Mouse (Mus musculus): ENCODE measurements at regions not wholly inside any gene's neighbourhood (a gene's known extent, or its start where the extent isn't known, plus 50 kb on each side); places are given as distances from the start of the nearest gene placed in this dataset.
A peak's percentile ranks its signal among the peaks of the same experiment; 100 is the strongest.

DNA sequence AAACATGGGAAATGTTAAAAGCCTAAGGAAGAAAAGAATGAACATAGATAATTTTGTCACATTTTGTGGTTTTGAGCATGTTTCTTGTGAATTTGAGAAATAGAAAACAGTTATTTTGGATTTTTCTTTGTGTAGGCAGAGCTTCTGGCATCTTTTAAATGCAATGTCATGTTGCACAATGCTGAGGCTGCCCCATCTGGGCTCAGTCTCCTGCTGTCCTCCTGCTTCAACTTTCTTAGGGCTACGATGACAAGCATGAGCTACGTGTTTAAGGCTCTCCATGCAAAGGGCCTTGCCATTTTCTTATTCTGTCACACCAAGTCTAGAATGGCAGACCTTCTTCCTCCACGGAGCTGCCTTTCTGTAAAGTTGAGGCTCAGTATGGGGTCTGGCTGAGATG is 1141.6 kb upstream of the A1bg start:
- no peak for DNase-seq (ENCODE audit: low spot score in 2 of 2)

DNA sequence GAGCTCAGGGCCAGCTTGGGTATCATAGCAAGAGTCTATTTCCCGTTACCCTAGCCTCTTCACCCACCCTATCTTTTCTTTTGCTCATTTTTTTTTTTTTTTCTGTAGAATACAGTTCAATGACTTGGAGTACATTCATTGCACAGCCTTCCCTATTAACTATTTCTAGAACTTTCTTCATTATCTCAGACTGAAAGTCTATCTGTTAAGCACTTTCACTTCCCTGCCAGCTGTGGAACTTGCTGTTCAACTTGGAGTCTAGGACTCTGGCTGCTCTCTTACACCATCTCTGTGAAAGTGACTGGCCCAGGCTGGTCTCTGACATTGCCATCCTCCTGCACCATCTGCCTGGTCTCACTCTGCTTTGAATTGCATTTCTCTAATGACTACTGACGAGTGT is 1134.6 kb upstream of the A1bg start:
- DNase-seq (ENCODE audit: low spot score in 2 of 2) = no peak

DNA sequence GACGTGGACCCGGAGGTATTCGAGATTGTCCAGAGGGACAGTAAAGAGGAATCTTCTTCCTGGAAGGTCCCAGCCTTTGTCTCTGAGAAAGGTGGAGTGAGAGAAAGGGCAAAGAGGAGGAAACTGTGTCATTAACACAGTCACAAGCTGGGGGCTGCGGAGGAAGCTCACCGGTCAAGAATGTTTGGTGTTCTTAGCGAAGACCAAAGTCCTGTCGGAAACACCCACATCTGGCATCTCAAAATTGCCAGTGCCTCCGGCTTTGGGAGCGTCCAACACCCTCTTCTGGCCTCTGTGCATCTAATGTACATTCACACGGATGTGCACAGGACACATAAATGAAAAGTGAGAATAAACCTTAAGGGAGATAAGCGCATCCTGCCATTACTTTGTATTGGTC is 1134.1 kb upstream of the A1bg start:
- no peak for DNase-seq (ENCODE audit: low spot score in 2 of 2)

DNA sequence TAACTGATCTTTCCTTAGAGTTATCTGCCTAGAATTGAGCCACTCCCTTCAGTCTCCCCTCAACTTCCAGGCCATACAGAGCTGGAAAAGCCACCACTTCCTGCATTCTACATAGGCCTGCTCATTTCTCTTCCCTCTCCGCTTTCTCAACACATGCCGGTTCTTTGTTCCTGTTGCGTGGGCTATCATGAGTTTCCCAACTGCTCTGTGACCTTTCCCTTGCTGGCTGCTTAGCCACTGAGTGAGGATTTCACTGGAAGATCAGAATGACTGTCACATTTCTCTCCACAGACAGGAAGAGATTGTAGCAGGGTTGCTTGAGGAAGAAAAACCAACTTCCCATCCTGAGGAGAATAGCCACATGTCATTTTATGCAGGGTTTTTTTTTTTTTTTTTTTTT is 1133.6 kb upstream of the A1bg start:
- no peak for DNase-seq (ENCODE audit: low spot score in 2 of 2)

DNA sequence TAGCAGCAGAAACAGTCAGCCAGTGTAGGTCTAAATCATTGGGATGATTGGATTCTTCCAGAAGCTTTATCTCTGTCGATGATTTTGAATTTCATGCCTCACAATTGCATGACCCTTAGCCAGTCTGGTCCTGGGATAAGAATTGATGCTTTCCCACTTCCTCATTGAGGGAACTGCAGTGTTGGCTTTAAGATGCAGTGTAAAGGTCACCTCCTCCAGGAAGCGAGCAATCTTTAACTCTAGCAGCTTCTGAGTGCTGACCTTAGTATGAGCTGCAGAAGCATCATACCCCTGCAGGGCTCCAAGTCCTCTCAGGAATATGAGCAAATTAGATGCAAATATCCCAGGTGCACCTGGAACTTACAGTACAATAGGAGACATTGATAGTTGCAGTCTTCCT is 1132.2 kb upstream of the A1bg start:
- DNase-seq (ENCODE audit: low spot score in 2 of 2) = no peak

DNA sequence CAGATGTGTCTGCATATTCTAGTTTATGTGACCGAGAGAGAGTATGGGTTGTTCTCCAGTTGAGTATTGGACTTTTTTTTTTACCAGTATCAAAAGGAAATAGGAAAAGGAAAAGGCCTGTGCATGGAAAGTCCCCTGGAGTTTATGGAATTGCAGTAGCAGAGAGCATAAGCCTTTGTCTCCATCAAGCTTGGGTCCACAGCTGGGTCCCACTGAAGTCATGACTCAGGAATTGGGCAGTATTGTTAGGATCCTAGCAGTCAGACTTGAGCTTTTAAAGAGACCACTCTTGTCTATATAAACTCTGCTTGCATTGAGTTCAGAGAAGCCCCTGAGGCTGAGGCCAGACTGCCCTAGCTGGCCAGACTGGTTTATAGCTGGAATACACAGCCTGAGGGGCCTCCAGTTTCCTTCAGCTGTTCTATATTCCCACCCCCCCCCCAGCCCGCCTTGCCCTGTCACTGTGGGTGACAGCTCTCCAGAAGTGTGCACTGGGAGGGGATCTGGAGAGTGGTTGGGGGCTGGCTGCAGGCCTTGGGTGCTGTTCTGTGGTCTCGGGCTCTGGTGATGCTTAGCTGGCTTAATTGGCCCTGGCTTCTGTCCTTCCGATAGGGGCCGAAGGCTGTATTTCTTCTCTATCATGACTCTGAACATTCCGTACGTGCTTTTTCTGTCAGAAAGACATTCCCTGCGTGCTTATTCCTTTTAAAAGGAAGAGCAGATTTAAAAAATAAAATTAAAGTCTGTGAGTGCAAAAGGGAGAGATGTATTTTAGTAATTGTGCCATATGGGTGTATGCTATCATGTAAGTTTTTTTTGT is 1130.8 kb upstream of the A1bg start:
- DNase-seq (ENCODE audit: low spot score in 2 of 2) = no peak

DNA sequence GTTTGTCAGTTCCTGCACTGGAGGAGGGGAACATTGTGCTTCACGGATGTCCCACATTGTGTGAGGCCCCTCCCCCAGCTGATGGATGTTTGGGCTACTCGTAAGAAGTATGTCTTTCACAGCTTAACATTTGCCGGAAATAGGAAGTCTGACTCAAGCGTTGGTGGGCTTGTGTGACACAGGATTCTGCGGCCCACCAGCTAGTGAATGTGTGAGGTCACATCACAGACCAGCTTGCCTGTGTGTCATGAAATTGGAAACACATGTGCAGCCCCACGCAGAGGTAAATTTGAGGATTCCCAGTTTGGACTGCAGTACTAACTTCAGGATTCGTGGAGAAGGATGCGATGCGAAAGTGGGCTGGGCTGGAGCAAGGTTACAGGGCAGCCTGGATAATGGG is 1126.6 kb upstream of the A1bg start:
- no peak for DNase-seq (ENCODE audit: low spot score in 2 of 2)

DNA sequence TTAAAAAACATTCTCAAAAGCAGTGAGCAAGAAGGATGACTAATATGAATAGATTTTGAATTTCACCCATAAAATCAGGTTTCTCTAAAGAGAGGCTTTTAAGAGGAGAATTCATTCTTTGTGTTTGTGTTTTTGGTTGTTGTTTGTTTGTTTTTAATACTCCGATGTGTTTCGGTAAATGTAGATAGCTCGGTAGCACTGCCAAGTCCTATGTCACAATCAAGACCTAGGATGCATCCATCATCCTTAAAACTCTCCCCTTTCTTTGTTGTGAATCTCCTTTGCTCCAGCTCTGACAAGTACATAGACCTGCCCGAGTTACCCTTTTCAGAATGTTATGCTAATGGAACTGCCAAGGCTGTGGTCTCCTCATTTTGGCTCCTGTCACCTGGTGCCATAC is 1126.2 kb upstream of the A1bg start:
- DNase-seq (ENCODE audit: low spot score in 2 of 2) = no peak

DNA sequence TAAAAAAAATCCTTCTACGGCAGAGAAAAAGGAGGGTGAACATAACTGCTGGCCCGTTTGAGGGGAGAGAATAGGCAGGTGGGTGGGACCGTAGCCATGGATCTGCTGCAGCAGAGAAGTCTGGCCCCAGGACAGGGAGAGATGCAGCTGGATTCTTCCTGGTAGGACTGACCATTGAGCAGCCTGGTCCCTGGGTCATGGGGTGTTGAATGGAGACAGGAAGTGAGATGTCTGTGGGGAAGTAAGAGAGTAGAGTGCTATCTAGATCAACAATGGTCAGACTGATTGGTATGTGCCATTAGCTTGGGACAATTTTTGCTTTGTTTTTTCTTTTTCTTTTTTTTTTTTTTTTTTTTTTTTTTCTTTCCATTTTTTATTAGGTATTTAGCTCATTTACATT is 1123.5 kb upstream of the A1bg start:
- no peak for DNase-seq (ENCODE audit: low spot score in 2 of 2)

DNA sequence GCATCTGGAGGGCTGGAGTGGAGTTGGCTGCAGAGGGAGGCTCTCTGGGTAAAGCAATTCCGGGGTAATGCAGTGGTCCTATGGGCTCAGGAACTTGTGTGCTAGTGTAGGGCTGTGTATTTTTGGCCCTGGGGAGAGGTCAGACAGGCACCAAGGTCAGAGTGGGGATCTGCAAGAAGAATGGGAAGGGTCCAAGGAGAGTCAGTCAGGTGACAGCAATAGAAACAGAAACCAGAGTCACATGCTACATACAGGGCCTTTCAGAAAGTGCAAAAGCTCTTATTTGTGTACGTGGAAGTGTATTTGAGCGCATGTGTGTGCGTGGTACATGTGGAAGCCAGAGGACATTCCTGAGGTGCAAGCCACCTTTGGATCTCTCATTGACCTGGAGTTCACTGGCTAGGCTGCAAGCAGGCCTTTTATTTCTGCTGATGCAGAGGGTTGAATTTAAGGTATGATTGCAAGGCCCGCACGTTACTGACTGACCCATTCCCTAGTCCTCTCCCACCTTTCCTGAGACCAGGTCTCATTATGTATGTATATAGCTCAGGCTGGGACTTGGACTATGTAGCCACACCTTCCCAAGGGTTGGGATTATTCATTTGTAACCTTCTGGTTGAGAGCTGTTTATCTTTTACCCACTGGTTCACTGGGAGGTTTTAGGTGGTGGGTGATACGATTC is 1122.0 kb upstream of the A1bg start:
- no peak for DNase-seq (ENCODE audit: low spot score in 2 of 2)

DNA sequence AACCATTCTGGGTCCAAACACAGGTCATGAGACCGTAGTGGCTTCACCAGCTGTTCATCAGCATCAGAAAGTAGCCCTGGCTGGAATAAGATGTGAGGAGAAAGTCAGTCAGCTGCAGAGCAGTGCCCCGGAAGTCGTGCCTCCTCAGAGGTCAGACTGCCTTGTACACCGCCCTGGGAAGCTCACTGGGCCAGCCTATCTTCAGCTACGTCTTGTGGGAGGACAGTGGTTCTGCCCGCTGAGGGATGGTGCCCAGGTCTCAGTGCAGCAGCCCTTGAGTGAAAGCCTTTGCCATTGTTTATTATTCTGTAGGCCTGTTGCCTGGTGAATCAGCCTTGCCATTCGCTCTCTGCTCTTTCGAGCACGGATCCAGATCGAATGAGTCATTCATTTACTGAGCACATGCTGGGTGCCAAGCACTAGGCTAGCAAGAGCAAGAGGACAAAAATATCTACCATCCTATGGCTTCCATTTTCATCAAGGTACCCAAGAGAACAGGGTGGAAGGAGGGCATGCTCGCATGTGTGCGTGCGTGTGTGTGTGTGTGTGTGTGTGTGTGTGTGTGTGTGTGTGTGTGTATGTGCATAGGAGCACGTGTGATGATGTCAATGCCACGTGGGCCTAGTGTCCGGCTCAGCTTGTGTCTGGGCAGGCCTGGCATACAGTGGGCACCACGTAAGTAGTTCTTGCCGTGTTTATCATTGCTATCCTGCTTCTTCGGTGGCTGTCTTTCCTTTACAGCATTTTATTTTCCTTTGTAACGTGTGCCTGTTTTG is 1121.0 kb upstream of the A1bg start:
- peak; percentile 40 to 50 for DNase-seq (ENCODE audit: low spot score in 2 of 2)

DNA sequence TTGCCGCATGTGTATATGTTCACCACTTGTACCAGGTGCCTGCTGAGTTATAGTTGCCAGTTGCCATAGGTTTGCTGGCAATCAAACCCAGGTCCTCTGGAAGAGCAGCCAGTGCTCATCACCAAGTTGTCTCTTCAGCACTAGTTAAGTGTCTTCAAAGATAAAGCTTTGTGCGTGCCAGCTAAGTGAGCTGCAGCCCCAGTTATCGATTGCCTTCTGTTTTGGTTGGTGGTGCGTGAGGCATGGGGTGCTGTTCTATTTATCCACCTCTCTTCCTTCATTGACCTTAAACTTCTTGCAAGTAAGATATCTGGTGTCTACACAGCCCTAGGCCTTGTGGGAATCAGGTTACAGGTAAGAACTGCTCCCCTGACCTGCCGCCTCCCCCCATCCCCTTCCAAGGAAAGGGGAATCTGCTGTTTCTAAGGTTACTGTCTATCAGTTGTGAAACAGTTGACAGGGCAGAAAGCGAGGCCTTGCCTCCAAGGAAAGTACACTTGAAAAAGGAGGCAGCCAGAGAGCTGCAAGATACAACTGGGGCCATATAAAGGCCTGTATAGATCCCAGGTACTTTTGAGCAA is 1120.2 kb upstream of the A1bg start:
- no peak for DNase-seq (ENCODE audit: low spot score in 2 of 2)

Small RNA genes lying in the stretch of these regions (microRNA-seq; reads per million reads assigned to microRNA genes)
- gene Gm24810 = 0 reads per million in 2 experiments
